Mouse (Mus musculus) gonadal fat pad, adult 2 months (tissue): Measurements from ENCODE around the gene Slain1. TPM values are rescaled to one million over a fixed set of nuclear protein-coding genes. Genes with fewer than 3 reads are reported as not detected.

ENCODE experiments used
- DNase-seq: peaks from one replicate; pipeline ENCODE4 v3.0.0-alpha.2; 2012; ENCODE audit warnings: low read depth
- polyA plus RNA-seq: library from polyadenylated mRNA; depleted of rRNA; stranded (reverse); fragments of >200 nt; gene quantifications from 2 replicates; pipeline ENCODE4 v1.2.3, GENCODE M21; 2012

The Slain1 gene
- polyA plus RNA-seq, 1 experiment = 3.0 TPM

GRCm38 (mm10) chr14:103666347-103666954 is 16.4 kb downstream of the Slain1 start:
- no peak for DNase-seq

- DNase-seq = no peak
These were observed 17.0 kb downstream of the Slain1 start for GRCm38 (mm10) chr14:103667036-103667435.

GRCm38 (mm10) chr14:103679395-103680217 is 29.6 kb downstream of the Slain1 start:
- no peak for DNase-seq

- no peak for DNase-seq
These were observed 30.3 kb downstream of the Slain1 start for GRCm38 (mm10) chr14:103680285-103680819.

- DNase-seq = no peak
These were observed 32.8 kb downstream of the Slain1 start for GRCm38 (mm10) chr14:103682633-103683390.

- DNase-seq = no peak
These were observed 37.0 kb downstream of the Slain1 start for GRCm38 (mm10) chr14:103686994-103687393.

GRCm38 (mm10) chr14:103694295-103694694 is 44.3 kb downstream of the Slain1 start:
- no peak for DNase-seq

GRCm38 (mm10) chr14:103695620-103696019 is 45.6 kb downstream of the Slain1 start:
- DNase-seq = no peak

- no peak for DNase-seq
These were observed 47.1 kb downstream of the Slain1 start for GRCm38 (mm10) chr14:103697101-103697500.

- DNase-seq = no peak
These were observed 49.3 kb downstream of the Slain1 start for GRCm38 (mm10) chr14:103699308-103699707.

GRCm38 (mm10) chr14:103702516-103702915 is 52.5 kb downstream of the Slain1 start:
- no peak for DNase-seq

GRCm38 (mm10) chr14:103704771-103705170 is 54.7 kb downstream of the Slain1 start:
- DNase-seq = no peak

- DNase-seq = no peak
These were observed 56.3 kb downstream of the Slain1 start for GRCm38 (mm10) chr14:103706347-103706746.

GRCm38 (mm10) chr14:103708601-103709000 is 58.6 kb downstream of the Slain1 start:
- no peak for DNase-seq

- no peak for DNase-seq
These were observed 59.2 kb downstream of the Slain1 start for GRCm38 (mm10) chr14:103709261-103709660.

- DNase-seq = no peak
These were observed 63.0 kb downstream of the Slain1 start for GRCm38 (mm10) chr14:103712986-103713385.

- DNase-seq = no peak
These were observed 67.5 kb downstream of the Slain1 start for GRCm38 (mm10) chr14:103717516-103717915.

- DNase-seq = no peak
These were observed 68.0 kb downstream of the Slain1 start for GRCm38 (mm10) chr14:103717979-103718378.

- no peak for DNase-seq
These were observed 68.4 kb downstream of the Slain1 start for GRCm38 (mm10) chr14:103718393-103718792.

- DNase-seq = no peak
These were observed 69.0 kb downstream of the Slain1 start for GRCm38 (mm10) chr14:103718836-103719575.

- no peak for DNase-seq
These were observed 70.1 kb downstream of the Slain1 start for GRCm38 (mm10) chr14:103720163-103720562.
